20 mouse cellular contexts compared by ENCODE assay signal in genomic region chr15:68387349-68388065, GRCm38 (mm10).
"Had no signal": no experiment of that assay in that cellular context is flagged by ENCODE, and none has a peak within 500 bp of the region (broad histone marks: within the 10 kb centered on the region; RNA-seq: fewer than 3 reads in every experiment).

No protein-coding gene starts in this region.

- H3K4me1 ChIP-seq: limb, embryonic 12.5 days; limb, embryonic 15.5 days; lung, embryonic 15.5 days; midbrain, embryonic 15.5 days; neural tube, embryonic 12.5 days; neural tube, embryonic 15.5 days had no signal

- H3K9ac ChIP-seq: limb, embryonic 12.5 days; limb, embryonic 15.5 days; liver, embryonic 14.5 days; liver, postnatal 0 days; lung, embryonic 15.5 days; midbrain, embryonic 15.5 days; neural tube, embryonic 12.5 days; neural tube, embryonic 15.5 days had no signal

- H3K9me3 ChIP-seq: limb, embryonic 12.5 days; limb, embryonic 15.5 days; lung, embryonic 15.5 days; midbrain, embryonic 15.5 days; neural tube, embryonic 12.5 days; neural tube, embryonic 15.5 days had no signal

- DNase-seq: left cerebral cortex, postnatal 4 days; liver, postnatal 0 days; lung, postnatal 14 days; lung, postnatal 4 days; right cerebral cortex, adult 18-20 months; right cerebral cortex, postnatal 14 days; right cerebral cortex, postnatal 4 days; thymus, adult 2 months; thymus, postnatal 25 days had no signal

- H3K27me3 ChIP-seq: limb, embryonic 12.5 days; limb, embryonic 15.5 days; lung, embryonic 15.5 days; midbrain, embryonic 15.5 days; neural tube, embryonic 12.5 days; neural tube, embryonic 15.5 days had no signal

- H3K36me3 ChIP-seq: limb, embryonic 12.5 days; limb, embryonic 15.5 days; lung, embryonic 15.5 days; midbrain, embryonic 15.5 days; neural tube, embryonic 12.5 days; neural tube, embryonic 15.5 days had no signal

- H3K4me2 ChIP-seq: limb, embryonic 12.5 days; limb, embryonic 15.5 days; liver, embryonic 11.5 days; lung, embryonic 15.5 days; midbrain, embryonic 11.5 days; midbrain, embryonic 15.5 days; neural tube, embryonic 12.5 days; neural tube, embryonic 15.5 days had no signal

- H3K4me3 ChIP-seq: limb, embryonic 12.5 days; limb, embryonic 15.5 days; lung, embryonic 15.5 days; midbrain, embryonic 15.5 days; neural tube, embryonic 12.5 days; neural tube, embryonic 15.5 days had no signal

- ATAC-seq: intestine, postnatal 0 days; liver, postnatal 0 days; midbrain, embryonic 15.5 days had no signal

- H3K27ac ChIP-seq: limb, embryonic 12.5 days; limb, embryonic 15.5 days; liver, embryonic 14.5 days; lung, embryonic 15.5 days; midbrain, embryonic 15.5 days; neural tube, embryonic 12.5 days; neural tube, embryonic 15.5 days; stomach, postnatal 0 days had no signal
